Mouse (Mus musculus) embryonic facial prominence, embryonic 10.5 days (tissue): Measurements from ENCODE around the gene Gm10521. TPM values are rescaled to one million over a fixed set of nuclear protein-coding genes. Genes with fewer than 3 reads are reported as not detected.

Source experiments
- DNase-seq: peaks from one replicate; pipeline ENCODE4 v3.0.0-alpha.2; 2017; ENCODE audit warnings: low spot score
- H3K27ac ChIP-seq: fragments of 300-500 bp; sonication (generic); replicated peaks from 2 replicates; pipeline ENCODE4 v1.5.1; 2016; ENCODE audit warnings: mild to moderate bottlenecking
- H3K27me3 ChIP-seq: fragments of 300-500 bp; sonication (generic); replicated peaks from 2 replicates; pipeline ENCODE4 v1.6.1; 2016; ENCODE audit warnings: low read depth, mild to moderate bottlenecking; ENCODE audit not compliant: poor library complexity, severe bottlenecking
- H3K36me3 ChIP-seq: fragments of 300-500 bp; sonication (generic); replicated peaks from 2 replicates; pipeline ENCODE4 v1.6.1; 2016; ENCODE audit warnings: mild to moderate bottlenecking, moderate library complexity
- H3K4me1 ChIP-seq: fragments of 300-500 bp; sonication (generic); 2 replicates; pipeline ENCODE4 v1.6.1; 2016
- H3K4me3 ChIP-seq: fragments of 300-500 bp; sonication (generic); 2 replicates; pipeline ENCODE4 v1.5.1; 2016; ENCODE audit warnings: mild to moderate bottlenecking, moderate library complexity
- H3K9me3 ChIP-seq: fragments of 300-500 bp; sonication (generic); 2 replicates; pipeline ENCODE4 v1.6.1; 2016; ENCODE audit warnings: mild to moderate bottlenecking
- WGBS: fragments of 180-500 bp; shearing (Covaris S2); methylation state at CpG from one replicate; pipeline ENCODE4 v1.1.7; 2016; 5-methylcytosine and 5-hydroxymethylcytosine counted together
- polyA plus RNA-seq: library from polyadenylated mRNA; unstranded; fragments of >200 nt; fragmentation: Nextera tagmentation; extraction: Ambion mirVana; gene quantifications from 2 replicates; pipeline ENCODE4 v1.2.1, GENCODE M21; 2016

Gm10521 gene
- polyA plus RNA-seq, 1 experiment from 2014 or later: not detected

DNA sequence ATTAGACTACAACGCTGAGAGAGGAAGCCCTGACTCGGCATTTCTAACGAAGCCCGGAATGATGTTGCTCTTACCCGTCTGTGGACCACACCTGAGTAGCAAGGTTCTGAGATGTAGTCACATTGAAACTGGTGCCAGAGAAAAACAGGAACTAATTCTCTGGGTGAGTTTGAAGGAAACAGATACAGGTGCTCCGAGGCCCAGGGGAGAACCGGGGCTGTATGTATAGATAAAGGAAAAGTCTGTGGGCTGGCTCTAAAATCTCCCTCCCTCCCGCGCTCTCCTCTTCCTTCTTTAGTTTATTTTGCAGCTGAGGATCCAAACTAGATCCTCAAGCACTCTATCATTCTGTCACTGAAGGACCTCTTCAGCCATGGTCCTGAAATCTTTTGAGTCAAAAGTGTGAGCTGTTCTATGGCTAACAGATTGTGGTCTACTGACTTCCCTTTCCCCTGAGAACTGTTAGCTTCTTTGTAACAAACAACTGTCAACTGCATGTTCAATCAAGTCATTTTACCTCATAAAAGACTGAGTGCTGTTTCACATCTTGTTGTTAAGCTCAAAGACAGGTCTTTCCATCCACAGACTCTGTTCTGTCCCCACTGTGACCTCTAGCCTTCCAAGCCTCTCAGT is 25.6 kb downstream of the Gm10521 start:
- H3K4me3 ChIP-seq: no peak overlapping the region
- H3K36me3 ChIP-seq: no peaks in the 10 kb centered on the region
- no peak for DNase-seq
- H3K4me1 ChIP-seq: no peaks in the 10 kb centered on the region
- H3K27me3 ChIP-seq: no peaks in the 10 kb centered on the region
- WGBS: 87% methylated on average over 9 of the region's 9 CpGs
- no peaks in the 10 kb centered on the region for H3K9me3 ChIP-seq
- H3K27ac ChIP-seq: no peak overlapping the region

DNA sequence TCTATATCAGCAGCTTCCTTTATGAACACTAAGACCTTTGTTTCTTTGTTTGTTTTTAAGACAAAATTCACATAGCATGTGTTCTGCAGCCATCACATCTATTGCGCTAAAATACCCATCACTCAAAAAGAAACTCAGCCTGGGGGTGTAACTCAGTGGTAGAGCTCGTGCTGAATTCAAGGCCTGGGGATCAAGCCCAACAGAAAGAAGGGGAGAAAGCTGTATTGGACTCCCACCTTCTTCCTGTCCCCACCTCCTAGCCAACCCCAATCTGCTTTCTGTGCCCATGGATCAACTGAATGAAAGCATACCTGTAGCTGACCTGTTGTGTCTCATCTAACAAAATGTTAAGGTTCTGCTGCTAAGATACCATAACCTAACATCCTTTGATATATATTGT is 26.2 kb downstream of the Gm10521 start:
- Histone ChIP-seq H3K9me3 (no peaks in the 10 kb centered on the region), H3K36me3 (no peaks in the 10 kb centered on the region), H3K4me1 (no peaks in the 10 kb centered on the region), H3K4me3 (no peak overlapping the region), H3K27me3 (no peaks in the 10 kb centered on the region), H3K27ac (no peak overlapping the region)
- no peak for DNase-seq
- WGBS: 39% methylated on average over 2 of the region's 2 CpGs

DNA sequence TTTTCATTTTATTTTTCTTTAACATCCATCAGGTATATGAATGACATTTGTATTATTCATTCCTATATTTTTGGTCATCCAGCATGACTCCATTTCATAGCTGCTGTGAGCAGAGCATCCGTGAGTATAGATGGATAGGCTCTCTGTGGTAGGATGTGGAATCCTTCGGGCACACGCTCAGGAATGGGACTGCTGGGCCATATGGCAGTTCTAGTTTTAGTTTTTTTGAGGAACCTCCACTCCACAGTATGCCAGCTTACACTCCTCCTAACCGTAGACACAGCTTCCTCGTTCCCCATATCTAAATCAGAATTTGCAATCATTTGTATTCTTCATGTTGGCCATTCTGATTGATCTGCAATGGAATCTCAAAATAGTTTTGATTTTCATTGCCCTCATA is 27.4 kb downstream of the Gm10521 start:
- Histone ChIP-seq H3K27ac (no peak overlapping the region), H3K36me3 (no peaks in the 10 kb centered on the region), H3K27me3 (no peaks in the 10 kb centered on the region), H3K4me3 (no peak overlapping the region), H3K4me1 (no peaks in the 10 kb centered on the region), H3K9me3 (no peaks in the 10 kb centered on the region)
- WGBS: 91% methylated on average over 5 of the region's 5 CpGs
- no peak for DNase-seq

DNA sequence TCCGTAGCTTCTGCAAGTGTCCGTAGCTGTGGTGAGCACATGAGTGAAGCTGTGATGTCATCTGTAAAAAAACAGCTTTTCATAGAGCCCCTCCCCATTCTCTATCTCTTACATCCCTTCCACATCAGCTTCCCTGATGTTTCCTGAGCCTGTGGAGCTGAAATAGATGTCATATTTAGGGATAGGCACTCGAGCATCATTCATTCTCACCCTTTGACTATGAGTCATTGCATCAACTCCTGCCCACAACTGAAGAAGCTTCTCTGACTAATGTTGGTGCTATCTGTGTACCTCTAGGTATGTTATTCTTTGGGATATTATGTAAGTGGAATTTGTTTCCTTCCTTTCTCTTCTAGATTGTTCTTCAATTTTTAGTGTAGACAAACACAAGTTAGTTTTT is 29.4 kb downstream of the Gm10521 start:
- WGBS: 82% methylated on average over 3 of the region's 3 CpGs
- Histone ChIP-seq H3K36me3 (no peaks in the 10 kb centered on the region), H3K4me1 (no peaks in the 10 kb centered on the region), H3K27me3 (no peaks in the 10 kb centered on the region), H3K9me3 (no peaks in the 10 kb centered on the region), H3K27ac (no peak overlapping the region), H3K4me3 (no peak overlapping the region)
- no peak for DNase-seq

DNA sequence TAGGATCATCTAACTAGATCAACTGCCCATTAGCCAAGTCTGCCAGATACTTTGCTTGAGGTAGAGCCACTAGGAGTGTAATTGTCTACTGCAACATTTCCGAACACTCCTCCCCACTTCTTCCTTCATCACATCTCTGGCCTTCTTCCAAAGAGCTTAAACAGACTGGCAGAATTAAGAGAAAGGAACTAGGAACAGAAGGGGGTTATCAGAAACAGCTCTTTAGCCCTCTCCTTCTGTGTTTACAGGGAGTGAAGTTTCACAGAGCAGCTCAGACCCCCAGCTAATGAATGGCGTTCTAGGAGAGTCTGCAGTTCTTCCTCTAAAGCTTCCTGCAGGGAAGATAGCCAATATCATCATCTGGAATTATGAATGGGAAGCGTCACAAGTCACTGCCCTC is 38.4 kb downstream of the Gm10521 start:
- no peaks in the 10 kb centered on the region for H3K36me3 ChIP-seq
- H3K27ac ChIP-seq: no peak overlapping the region
- DNase-seq: no peak
- no peaks in the 10 kb centered on the region for H3K9me3 ChIP-seq
- H3K4me3 ChIP-seq: no peak overlapping the region
- 75% methylated on average over 3 of the region's 3 CpGs for WGBS
- H3K4me1 ChIP-seq: no peaks in the 10 kb centered on the region
- H3K27me3 ChIP-seq: no peaks in the 10 kb centered on the region

DNA sequence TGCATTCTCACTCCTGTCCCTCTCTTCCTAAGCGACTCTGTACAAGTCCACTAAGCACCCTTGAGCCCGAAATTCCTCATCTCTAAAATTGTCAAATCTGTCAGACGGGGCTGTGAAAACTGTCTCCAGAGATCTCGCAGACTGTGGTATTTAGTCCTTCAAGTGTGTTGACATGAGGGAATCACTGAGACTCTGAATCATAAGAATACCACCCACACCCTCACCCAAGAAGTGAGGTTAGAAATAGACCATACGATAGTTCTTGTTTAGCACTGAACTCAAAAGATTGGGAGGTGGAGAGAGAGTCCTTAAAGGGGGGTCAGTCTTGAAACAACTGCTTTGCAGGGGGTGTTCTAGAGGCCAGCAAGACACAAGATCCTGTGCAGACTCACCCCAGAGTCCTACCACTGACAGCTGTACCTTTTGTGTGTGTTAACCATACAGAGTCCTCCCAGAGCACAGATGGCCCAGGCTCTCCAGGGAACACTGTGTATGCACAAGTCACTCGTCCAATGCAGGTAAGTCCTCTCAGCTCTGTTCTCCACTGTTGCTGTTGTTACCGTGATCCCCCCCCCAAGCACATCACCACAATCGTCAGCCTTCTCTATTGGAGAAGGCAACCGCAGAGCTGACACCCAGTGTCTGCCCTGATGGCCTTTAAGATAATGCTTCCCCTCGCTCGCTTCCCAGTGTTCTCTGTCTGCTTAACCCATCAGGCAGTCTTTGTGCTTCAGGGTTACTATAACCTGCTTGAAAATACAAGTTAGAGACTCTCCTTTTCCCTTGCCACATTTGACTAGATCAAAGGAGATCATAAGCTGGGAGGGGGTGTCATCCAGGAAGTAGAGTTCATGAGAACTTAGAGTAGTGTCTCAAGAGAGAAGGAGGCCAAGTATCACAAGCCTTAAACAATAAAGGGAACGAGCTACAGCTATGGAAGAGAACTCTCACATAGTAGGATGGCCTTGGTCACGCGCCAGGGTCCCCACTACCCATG is 43.8 kb downstream of the Gm10521 start:
- Histone ChIP-seq H3K4me1 (no peaks in the 10 kb centered on the region), H3K27me3 (no peaks in the 10 kb centered on the region), H3K4me3 (no peak overlapping the region), H3K27ac (no peak overlapping the region), H3K36me3 (no peaks in the 10 kb centered on the region), H3K9me3 (no peaks in the 10 kb centered on the region)
- no peak for DNase-seq
- WGBS: 84% methylated on average over 14 of the region's 14 CpGs

DNA sequence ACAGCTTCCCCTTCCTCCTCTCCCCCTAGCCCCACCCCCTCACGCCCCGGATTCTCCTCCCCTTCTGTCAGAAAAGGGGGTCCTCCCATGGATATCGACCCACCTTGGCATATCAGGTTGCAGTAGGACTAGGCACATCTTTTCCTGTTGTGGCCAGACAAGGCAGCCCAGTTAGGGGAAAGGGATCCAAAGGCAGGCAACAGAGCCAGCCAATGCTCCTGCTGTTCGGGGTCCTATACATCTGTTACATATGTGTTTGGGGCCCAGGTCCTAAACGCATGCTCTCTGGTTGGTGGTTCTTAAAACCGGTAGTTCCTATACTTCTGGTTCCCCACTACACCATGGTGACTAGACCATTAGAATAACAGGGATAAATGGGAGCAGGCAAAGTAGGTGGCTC is 45.2 kb downstream of the Gm10521 start:
- DNase-seq: no peak
- WGBS: 76% methylated on average over 6 of the region's 6 CpGs
- Histone ChIP-seq H3K4me3 (no peak overlapping the region), H3K27ac (no peak overlapping the region), H3K9me3 (no peaks in the 10 kb centered on the region), H3K36me3 (no peaks in the 10 kb centered on the region), H3K27me3 (no peaks in the 10 kb centered on the region), H3K4me1 (no peaks in the 10 kb centered on the region)

DNA sequence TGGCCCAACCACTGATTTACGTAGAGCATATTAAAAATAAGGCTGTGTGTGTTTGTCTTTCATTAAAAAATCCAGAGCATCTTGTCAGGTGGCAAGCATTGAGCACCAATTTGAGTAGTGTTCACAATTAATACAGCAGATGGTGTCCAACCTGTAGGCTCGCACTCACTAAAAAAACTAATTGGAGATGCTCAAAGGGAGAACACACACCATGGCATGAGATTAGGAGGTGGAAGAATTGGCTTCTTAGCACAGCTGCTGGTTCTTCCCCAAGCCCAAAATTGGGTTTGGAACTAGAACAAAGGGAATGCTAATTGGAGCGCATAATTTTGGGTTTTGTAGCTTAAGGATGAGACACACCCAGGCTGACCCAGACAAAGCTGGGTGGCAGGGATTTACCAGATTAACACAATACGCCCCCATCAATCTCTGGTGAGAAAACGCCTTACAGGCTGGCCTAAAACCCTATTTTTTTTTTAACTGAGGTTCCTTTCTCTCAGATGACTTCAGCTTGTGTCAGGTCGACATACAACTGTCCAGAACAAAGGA is 51.1 kb downstream of the Gm10521 start:
- H3K9me3 ChIP-seq: no peaks in the 10 kb centered on the region
- H3K27me3 ChIP-seq: no peaks in the 10 kb centered on the region
- 67% methylated on average over 6 of the region's 6 CpGs for WGBS
- H3K27ac ChIP-seq: no peak overlapping the region
- H3K4me3 ChIP-seq: no peak overlapping the region
- no peaks in the 10 kb centered on the region for H3K36me3 ChIP-seq
- no peaks in the 10 kb centered on the region for H3K4me1 ChIP-seq
- DNase-seq: no peak

Other genes starting within 250 kb of the Gm10521 start
- not detected in 2 replicates for gene Slamf7, start 242.6 kb upstream of the Gm10521 start, polyA plus RNA-seq
- 0.29 and 0.55 TPM in 2 replicates for gene Cd48, start 213.7 kb upstream of the Gm10521 start, polyA plus RNA-seq
- 0.15 and 0.17 TPM in 2 replicates for gene Slamf1, start 128.5 kb upstream of the Gm10521 start, polyA plus RNA-seq
- 0.31 and 0.65 TPM in 2 replicates for gene Cd84, start 56.0 kb upstream of the Gm10521 start, polyA plus RNA-seq
- 0.45 TPM in 1 of 2 replicates, not detected in the other for gene Slamf6, start 21.9 kb downstream of the Gm10521 start, polyA plus RNA-seq
- 28.3 and 35.3 TPM in 2 replicates for gene Vangl2, start 132.8 kb downstream of the Gm10521 start, polyA plus RNA-seq
- gene Nhlh1, start 161.9 kb downstream of the Gm10521 start, polyA plus RNA-seq: 4.1 and 4.7 TPM in 2 replicates
- gene Copa, start 186.9 kb downstream of the Gm10521 start, polyA plus RNA-seq: 185 and 189 TPM in 2 replicates
- gene Ncstn, start 187.1 kb downstream of the Gm10521 start, polyA plus RNA-seq: 92.1 and 98.5 TPM in 2 replicates
- gene Pex19, start 231.1 kb downstream of the Gm10521 start, polyA plus RNA-seq: 184 and 185 TPM in 2 replicates